In the genomic region with DNA sequence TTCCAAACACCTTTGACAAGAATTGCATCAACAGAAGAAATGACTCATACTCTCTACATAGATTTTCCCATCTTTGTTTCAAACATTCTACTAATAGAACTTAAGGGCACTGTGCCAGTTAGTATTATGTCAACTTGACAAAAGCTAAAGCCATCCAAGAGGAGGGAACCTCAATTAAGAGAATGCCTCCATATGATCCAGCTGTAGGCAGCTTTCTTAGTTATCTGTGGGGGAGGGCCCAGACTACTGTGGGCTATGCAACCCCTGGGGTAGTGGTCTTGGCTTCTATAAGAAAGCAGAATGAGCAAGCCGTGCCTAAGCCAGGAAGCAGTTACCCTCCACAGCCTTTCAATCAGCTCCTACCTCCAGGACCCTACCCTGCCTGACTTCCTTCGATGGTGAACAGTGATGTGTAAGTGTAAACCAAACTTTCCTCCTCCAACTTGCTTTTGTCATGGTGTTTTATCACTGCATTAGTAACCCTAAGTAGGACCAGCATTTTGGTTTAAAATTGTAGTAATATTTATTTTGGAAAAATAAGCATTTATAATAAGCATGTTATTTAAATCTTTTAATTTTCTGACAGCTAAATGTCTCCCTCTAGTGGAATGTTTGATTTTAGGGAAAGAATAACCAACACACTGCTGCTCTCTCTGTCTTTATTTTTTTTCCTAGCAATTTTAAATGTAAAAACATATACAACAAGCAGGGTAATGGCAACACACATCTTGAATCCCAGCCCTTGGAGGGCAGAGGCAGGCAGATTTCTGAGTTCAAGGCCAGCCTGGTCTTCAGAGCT, we compare ENCODE assay signal across 8 mouse cellular contexts. TPM values are rescaled to one million over a fixed set of nuclear protein-coding genes. Genes with fewer than 3 reads are reported as not detected.
A peak's percentile ranks its signal among the peaks of the same experiment; 100 is the strongest.
DNase-seq lines count a peak whose midpoint lies in the region; ATAC-seq and TF ChIP-seq lines count a peak whose summit lies in the region.

No protein-coding gene starts in this region.

- peaks cover 5% of the 10 kb centered on the region for H3K36me3 ChIP-seq in liver, embryonic 14.5 days (replicated peaks; ENCODE audit: control insufficient read depth, insufficient read depth, low read depth)
- H3K36me3 ChIP-seq in liver, embryonic 11.5 days (ENCODE audit: control insufficient read depth, insufficient read depth, low read length) = no peaks in the 10 kb centered on the region
- no peaks in the 10 kb centered on the region for H3K36me3 ChIP-seq in hindbrain, postnatal 0 days (ENCODE audit: insufficient read depth, low read length)
- H3K36me3 ChIP-seq in kidney, embryonic 16.5 days (ENCODE audit: insufficient read depth, low read length) = no peaks in the 10 kb centered on the region

- no peak overlapping the region for H3K9ac ChIP-seq in liver, embryonic 14.5 days (replicated peaks)
- H3K9ac ChIP-seq in liver, embryonic 11.5 days (ENCODE audit: low read depth, low read length) = no peak overlapping the region
- H3K9ac ChIP-seq in hindbrain, postnatal 0 days (replicated peaks; ENCODE audit: low read length) = no peak overlapping the region
- H3K9ac ChIP-seq in kidney, embryonic 16.5 days (replicated peaks; ENCODE audit: low read length) = no peak overlapping the region

- peak; percentile 54 for DNase-seq in embryo, embryonic 10.5 days (ENCODE audit: low spot score)
- no peak for DNase-seq in embryo, embryonic 9.5 days (ENCODE audit: extremely low spot score)
- DNase-seq in liver, embryonic 14.5 days (ENCODE audit: low read depth in 3 of 3, low spot score in 3 of 3) = no peak
- no peak for DNase-seq in liver, embryonic 11.5 days (ENCODE audit: low spot score)
- peak; percentile 68 for DNase-seq in hindbrain, postnatal 0 days (ENCODE audit: low spot score)
- DNase-seq in retina, postnatal 7 days (ENCODE audit: low read depth, low spot score) = peak; percentile 19
- no peak for DNase-seq in urinary bladder, postnatal 10 days (ENCODE audit: low spot score)

- H3K27ac ChIP-seq in liver, embryonic 14.5 days = no peak overlapping the region
- no peak overlapping the region for H3K27ac ChIP-seq in liver, embryonic 11.5 days (ENCODE audit: low read depth, low read length)
- no peak overlapping the region for H3K27ac ChIP-seq in hindbrain, postnatal 0 days
- H3K27ac ChIP-seq in kidney, embryonic 16.5 days (ENCODE audit: low read length) = no peak overlapping the region

- TF ChIP-seq CTCF in liver, embryonic 14.5 days (IDR thresholded peaks at IDR 0.05; ENCODE audit: low read depth) = peak; percentile 37
- TF ChIP-seq CTCF in hindbrain, postnatal 0 days (IDR thresholded peaks at IDR 0.05; ENCODE audit: low read depth) = peak; percentile 67

- no peak for ATAC-seq in liver, embryonic 14.5 days (ENCODE audit: insufficient read depth)
- ATAC-seq in liver, embryonic 11.5 days (replicated peaks; ENCODE audit: low FRiP score) = no peak
- peak; percentile 51 for ATAC-seq in hindbrain, postnatal 0 days
- no peak for ATAC-seq in kidney, embryonic 16.5 days (ENCODE audit: low FRiP score, low TSS enrichment)

- peaks cover 3% of the 10 kb centered on the region in 2 experiments; a peak in 3 of 4 replicates for H3K4me1 ChIP-seq in liver, embryonic 14.5 days (replicated peaks; ENCODE audit: control insufficient read depth in 2 of 2, insufficient read depth in 2 of 2, low read length in 1 of 2)
- H3K4me1 ChIP-seq in liver, embryonic 11.5 days (replicated peaks; ENCODE audit: control insufficient read depth, insufficient read depth, low read length) = no peaks in the 10 kb centered on the region
- no peaks in the 10 kb centered on the region for H3K4me1 ChIP-seq in hindbrain, postnatal 0 days (ENCODE audit: insufficient read depth, low read length)
- no peaks in the 10 kb centered on the region for H3K4me1 ChIP-seq in kidney, embryonic 16.5 days (ENCODE audit: insufficient read depth, low read length)

- no peaks in the 10 kb centered on the region for H3K27me3 ChIP-seq in liver, embryonic 14.5 days (ENCODE audit: control insufficient read depth, insufficient read depth, low read length)
- no peaks in the 10 kb centered on the region for H3K27me3 ChIP-seq in liver, embryonic 11.5 days (replicated peaks; ENCODE audit: control insufficient read depth, insufficient read depth, low read length)
- H3K27me3 ChIP-seq in hindbrain, postnatal 0 days (ENCODE audit: insufficient read depth, low read length) = no peaks in the 10 kb centered on the region
- no peaks in the 10 kb centered on the region for H3K27me3 ChIP-seq in kidney, embryonic 16.5 days (ENCODE audit: insufficient read depth, low read length)

- 58% methylated on average over 2 of the region's 2 CpGs for WGBS in liver, embryonic 14.5 days (ENCODE audit: insufficient replicate concordance)
- WGBS in liver, embryonic 11.5 days = 79% methylated on average over 2 of the region's 2 CpGs
- 73% methylated on average over 2 of the region's 2 CpGs for WGBS in hindbrain, postnatal 0 days
- 73% methylated on average over 2 of the region's 2 CpGs for WGBS in kidney, embryonic 16.5 days

- TF ChIP-seq EP300 in liver, embryonic 14.5 days (IDR thresholded peaks at IDR 0.05; ENCODE audit: low read depth) = no peak

- no peak overlapping the region for H3K4me3 ChIP-seq in liver, embryonic 14.5 days (ENCODE audit: insufficient read depth in 1 of 2, low read depth in 2 of 2, low read length in 2 of 2)
- no peak overlapping the region for H3K4me3 ChIP-seq in liver, embryonic 11.5 days (ENCODE audit: low read depth, low read length)
- H3K4me3 ChIP-seq in hindbrain, postnatal 0 days (ENCODE audit: low read length) = no peak overlapping the region
- no peak overlapping the region for H3K4me3 ChIP-seq in kidney, embryonic 16.5 days (ENCODE audit: low read length)

- H3K4me2 ChIP-seq in liver, embryonic 14.5 days (ENCODE audit: low read depth) = no peak overlapping the region
- H3K4me2 ChIP-seq in liver, embryonic 11.5 days = no peak overlapping the region
- no peak overlapping the region for H3K4me2 ChIP-seq in hindbrain, postnatal 0 days (ENCODE audit: low read depth, low read length)
- H3K4me2 ChIP-seq in kidney, embryonic 16.5 days (replicated peaks; ENCODE audit: low read depth, low read length) = no peak overlapping the region

- no peaks in the 10 kb centered on the region for H3K9me3 ChIP-seq in liver, embryonic 14.5 days (ENCODE audit: control insufficient read depth, low read length)
- no peaks in the 10 kb centered on the region for H3K9me3 ChIP-seq in liver, embryonic 11.5 days (ENCODE audit: control insufficient read depth, low read length)
- no peaks in the 10 kb centered on the region for H3K9me3 ChIP-seq in hindbrain, postnatal 0 days (ENCODE audit: low read length)
- no peaks in the 10 kb centered on the region for H3K9me3 ChIP-seq in kidney, embryonic 16.5 days (ENCODE audit: low read length)

RNA-seq across cellular contexts. Expression of a gene that starts 7.7 kb away (rescaled TPM):
- 6.0 and 9.9 TPM in 2 replicates for polyA plus RNA-seq in liver, embryonic 14.5 days (2012; rRNA removed)
- polyA plus RNA-seq in liver, embryonic 14.5 days (2014; fragmentation: Nextera tagmentation; extraction: Ambion mirVana) = 30.4 and 33.0 TPM in 2 replicates
- polyA plus RNA-seq in liver, embryonic 11.5 days (2014; fragmentation: Nextera tagmentation; extraction: Ambion mirVana) = 38.5 and 43.4 TPM in 2 replicates
- total RNA-seq in hindbrain, postnatal 0 days (2014; rRNA removed) = 2.4 and 5.5 TPM in 2 replicates
- 9.7 and 10.2 TPM in 2 replicates for polyA plus RNA-seq in hindbrain, postnatal 0 days (2015; fragmentation: Nextera tagmentation; extraction: Ambion mirVana)
- 26.2 and 28.6 TPM in 2 replicates for polyA plus RNA-seq in kidney, embryonic 16.5 days (2015; fragmentation: Nextera tagmentation; extraction: Ambion mirVana)

RNA-seq across cellular contexts. Expression of a gene that starts 7.9 kb away (rescaled TPM):
- 2.9 and 5.4 TPM in 2 replicates for polyA plus RNA-seq in liver, embryonic 14.5 days (2012; rRNA removed)
- polyA plus RNA-seq in liver, embryonic 14.5 days (2014; fragmentation: Nextera tagmentation; extraction: Ambion mirVana) = 7.8 and 8.3 TPM in 2 replicates
- 22.6 and 23.6 TPM in 2 replicates for polyA plus RNA-seq in liver, embryonic 11.5 days (2014; fragmentation: Nextera tagmentation; extraction: Ambion mirVana)
- total RNA-seq in hindbrain, postnatal 0 days (2014; rRNA removed) = 5.4 and 5.7 TPM in 2 replicates
- 13.6 and 13.8 TPM in 2 replicates for polyA plus RNA-seq in hindbrain, postnatal 0 days (2015; fragmentation: Nextera tagmentation; extraction: Ambion mirVana)
- polyA plus RNA-seq in kidney, embryonic 16.5 days (2015; fragmentation: Nextera tagmentation; extraction: Ambion mirVana) = 15.1 and 15.7 TPM in 2 replicates

RNA-seq across cellular contexts. Expression of a gene that starts 37.0 kb away (rescaled TPM):
- 28.2 and 36.5 TPM in 2 replicates for polyA plus RNA-seq in liver, embryonic 14.5 days (2012; rRNA removed)
- polyA plus RNA-seq in liver, embryonic 14.5 days (2014; fragmentation: Nextera tagmentation; extraction: Ambion mirVana) = 39.1 and 45.8 TPM in 2 replicates
- polyA plus RNA-seq in liver, embryonic 11.5 days (2014; fragmentation: Nextera tagmentation; extraction: Ambion mirVana) = 142 and 161 TPM in 2 replicates
- 29.2 and 45.5 TPM in 2 replicates for total RNA-seq in hindbrain, postnatal 0 days (2014; rRNA removed)
- 22.5 and 22.8 TPM in 2 replicates for polyA plus RNA-seq in hindbrain, postnatal 0 days (2015; fragmentation: Nextera tagmentation; extraction: Ambion mirVana)
- 79.2 and 87.0 TPM in 2 replicates for polyA plus RNA-seq in kidney, embryonic 16.5 days (2015; fragmentation: Nextera tagmentation; extraction: Ambion mirVana)

RNA-seq across cellular contexts. Expression of a gene that starts 37.1 kb away (rescaled TPM):
- polyA plus RNA-seq in liver, embryonic 14.5 days (2012; rRNA removed) = 0.35 and 0.49 TPM in 2 replicates
- polyA plus RNA-seq in liver, embryonic 14.5 days (2014; fragmentation: Nextera tagmentation; extraction: Ambion mirVana) = 1.1 and 1.5 TPM in 2 replicates
- polyA plus RNA-seq in liver, embryonic 11.5 days (2014; fragmentation: Nextera tagmentation; extraction: Ambion mirVana) = 1.2 and 2.2 TPM in 2 replicates
- 6.9 and 9.4 TPM in 2 replicates for total RNA-seq in hindbrain, postnatal 0 days (2014; rRNA removed)
- 14.5 and 14.9 TPM in 2 replicates for polyA plus RNA-seq in hindbrain, postnatal 0 days (2015; fragmentation: Nextera tagmentation; extraction: Ambion mirVana)
- 54.9 and 59.1 TPM in 2 replicates for polyA plus RNA-seq in kidney, embryonic 16.5 days (2015; fragmentation: Nextera tagmentation; extraction: Ambion mirVana)

Comparison
In these comparisons a context has a peak if more than half of its experiments do, and no peak if none do; other contexts are left out.
1. DNase-seq: peak in embryo, embryonic 10.5 days (single experiment), hindbrain, postnatal 0 days (single experiment) and retina, postnatal 7 days (single experiment); none in embryo, embryonic 9.5 days (single experiment), liver, embryonic 14.5 days (0 of 3), liver, embryonic 11.5 days (single experiment) and urinary bladder, postnatal 10 days (single experiment).